Mouse (Mus musculus) lung, adult 18-20 months (tissue): ENCODE measurements at regions not wholly inside any gene's neighbourhood (a gene's known extent, or its start where the extent isn't known, plus 50 kb on each side); places are given as distances from the start of the nearest gene placed in this dataset.

ENCODE experiments used
- DNase-seq, 2 experiments: peaks; one replicate each; pipeline ENCODE4 v3.0.0; 2022; ENCODE audit warnings: mixed read lengths in 2 of 2

DNA sequence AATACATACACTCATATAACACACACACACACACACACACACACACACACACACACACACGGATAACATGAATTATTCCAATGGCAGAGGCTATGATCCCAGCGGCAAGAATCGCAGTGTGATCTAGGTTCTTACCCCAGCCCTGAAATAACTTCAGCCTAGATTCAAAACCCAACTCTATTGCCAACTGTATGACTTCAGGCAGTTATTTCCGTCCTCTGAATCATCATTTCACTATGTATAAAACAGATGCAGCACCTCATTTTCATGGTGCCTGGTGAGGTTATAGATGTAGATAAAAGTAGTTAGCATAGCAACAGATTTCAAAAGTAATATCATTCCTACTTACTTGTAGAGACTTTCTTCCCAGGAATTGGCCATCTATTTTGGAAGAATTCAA lies 61.0 kb upstream of the Tnfsf11 start:
- no peak for DNase-seq

DNA sequence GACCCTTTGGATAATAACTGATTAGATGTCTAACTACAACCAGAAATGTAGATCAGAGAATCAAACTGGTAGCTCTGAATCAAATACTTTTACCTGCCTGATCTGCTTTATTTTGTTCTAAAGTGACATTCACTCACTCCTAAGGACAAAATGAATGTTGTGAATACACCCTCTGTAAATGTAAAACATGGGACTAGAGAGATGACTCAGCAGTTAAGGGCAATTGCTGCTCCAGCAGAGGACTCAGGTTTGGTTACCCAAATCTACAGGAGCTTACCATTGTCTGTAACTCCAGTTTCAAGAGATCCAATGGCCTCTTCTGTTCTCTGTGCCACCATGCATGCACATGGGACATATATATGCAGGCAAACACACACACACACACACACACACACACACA lies 57.0 kb upstream of the Tnfsf11 start:
- DNase-seq = no peak

GRCm38 (mm10) chr14:78363123-78363522 lies 55.3 kb upstream of the Tnfsf11 start:
- DNase-seq = no peak
